Mouse (Mus musculus): Measurements from ENCODE around the gene Pdzk1ip1.

The Pdzk1ip1 gene

GRCm38 (mm10) chr4:115075204-115075915 lies 13.1 kb upstream of the Pdzk1ip1 start:
- in situ Hi-C loops (cut with MboI, MseI) = no loop called here

- in situ Hi-C loops (cut with MboI, MseI) = no loop called here
Observed at GRCm38 (mm10) chr4:115078892-115079820, 9.4 kb upstream of the Pdzk1ip1 start.

GRCm38 (mm10) chr4:115079821-115080349 lies 8.6 kb upstream of the Pdzk1ip1 start:
- in situ Hi-C loops (cut with MboI, MseI) = no loop called here

GRCm38 (mm10) chr4:115083031-115083430 lies 5.5 kb upstream of the Pdzk1ip1 start:
- in situ Hi-C loops (cut with MboI, MseI) = no loop called here

GRCm38 (mm10) chr4:115085522-115086095 lies 2.9 kb upstream of the Pdzk1ip1 start:
- in situ Hi-C loops (cut with MboI, MseI) = no loop called here

- in situ Hi-C loops (cut with MboI, MseI) = no loop called here
Observed at GRCm38 (mm10) chr4:115086257-115086656, 2.3 kb upstream of the Pdzk1ip1 start.

- in situ Hi-C loops (cut with MboI, MseI) = no loop called here
Observed at GRCm38 (mm10) chr4:115086763-115087415, 1.6 kb upstream of the Pdzk1ip1 start.

- in situ Hi-C loops (cut with MboI, MseI) = no loop called here
Observed at GRCm38 (mm10) chr4:115090592-115090991, 2.1 kb downstream of the Pdzk1ip1 start.

- in situ Hi-C loops (cut with MboI, MseI) = no loop called here
Observed at GRCm38 (mm10) chr4:115091806-115092205, 3.3 kb downstream of the Pdzk1ip1 start.

- in situ Hi-C loops (cut with MboI, MseI) = no loop called here
Observed at GRCm38 (mm10) chr4:115093331-115093864, 4.9 kb downstream of the Pdzk1ip1 start.

- in situ Hi-C loops (cut with MboI, MseI) = no loop called here
Observed at GRCm38 (mm10) chr4:115094056-115094455, 5.5 kb downstream of the Pdzk1ip1 start.

GRCm38 (mm10) chr4:115095671-115096434 lies 7.3 kb downstream of the Pdzk1ip1 start:
- in situ Hi-C loops (cut with MboI, MseI) = no loop called here

GRCm38 (mm10) chr4:115096435-115097145 lies 8.1 kb downstream of the Pdzk1ip1 start:
- in situ Hi-C loops (cut with MboI, MseI) = no loop called here

GRCm38 (mm10) chr4:115097146-115097496 lies 8.6 kb downstream of the Pdzk1ip1 start:
- in situ Hi-C loops (cut with MboI, MseI) = no loop called here

- in situ Hi-C loops (cut with MboI, MseI) = loop anchor here in 1 of 2 experiments (5.0 kb wide), 1 partner anchor 606 kb away; no protein-coding TSS in a partner anchor
Observed at GRCm38 (mm10) chr4:115101682-115102081, 13.2 kb downstream of the Pdzk1ip1 start.

GRCm38 (mm10) chr4:115103510-115103909 lies 15.0 kb downstream of the Pdzk1ip1 start:
- in situ Hi-C loops (cut with MboI, MseI) = loop anchor here in 1 of 2 experiments (5.0 kb wide), 1 partner anchor 604 kb away; no protein-coding TSS in a partner anchor

- in situ Hi-C loops (cut with MboI, MseI) = no loop called here
Observed at GRCm38 (mm10) chr4:115111167-115111566, 22.7 kb downstream of the Pdzk1ip1 start.

- in situ Hi-C loops (cut with MboI, MseI) = no loop called here
Observed at GRCm38 (mm10) chr4:115113266-115113665, 24.8 kb downstream of the Pdzk1ip1 start.

- in situ Hi-C loops (cut with MboI, MseI) = no loop called here
Observed at GRCm38 (mm10) chr4:115119642-115120041, 31.1 kb downstream of the Pdzk1ip1 start.

- in situ Hi-C loops (cut with MboI, MseI) = no loop called here
Observed at GRCm38 (mm10) chr4:115121162-115121561, 32.7 kb downstream of the Pdzk1ip1 start.

Data from T-helper 17 cell (primary cell).